Mouse (Mus musculus): ENCODE results near the gene Ttc23. TPM values are rescaled to one million over a fixed set of nuclear protein-coding genes. Genes with fewer than 3 reads are reported as not detected.

Ttc23 gene
- polyA plus RNA-seq (2012; rRNA removed): 2.2 and 2.8 TPM in 2 replicates

GRCm38 (mm10) chr7:67647277-67647676 is at the start of gene Ttc23:
TSS of gene Ttc23 (plus strand) at chr7:67647410.
- Histone ChIP-seq H3K27me3 (ENCODE audit: control insufficient read depth, insufficient read depth, low read length) (no peaks in the 10 kb centered on the region), H3K27ac (ENCODE audit: insufficient read depth, low read depth, low read length) (peak within 1 kb of the TSS; percentile 67), H3K4me3 (ENCODE audit: low read depth, low read length) (peak within 1 kb of the TSS; percentile 15; the same call in 1 of the 2 replicates), H3K36me3 (ENCODE audit: control insufficient read depth, insufficient read depth, low read length) (no peaks in the 10 kb centered on the region), H3K4me1 (ENCODE audit: control insufficient read depth, insufficient read depth, insufficient read length, low read length) (no peaks in the 10 kb centered on the region)
- WGBS: 10% methylated on average over 5 of the region's 5 CpGs
- TF ChIP-seq CTCF (IDR thresholded peaks at IDR 0.05; ENCODE audit: extremely low read depth, insufficient read length, insufficient replicate concordance, low read depth, low read length) (no peak), POLR2A (IDR thresholded peaks at IDR 0.05; ENCODE audit: low read depth, low read length) (no peak)

- Histone ChIP-seq H3K4me3 (ENCODE audit: low read depth, low read length) (no peak overlapping the region), H3K27ac (ENCODE audit: insufficient read depth, low read depth, low read length) (no peak overlapping the region), H3K27me3 (ENCODE audit: control insufficient read depth, insufficient read depth, low read length) (no peaks in the 10 kb centered on the region), H3K36me3 (ENCODE audit: control insufficient read depth, insufficient read depth, low read length) (no peaks in the 10 kb centered on the region), H3K4me1 (ENCODE audit: control insufficient read depth, insufficient read depth, insufficient read length, low read length) (no peaks in the 10 kb centered on the region)
- TF ChIP-seq CTCF (IDR thresholded peaks at IDR 0.05; ENCODE audit: extremely low read depth, insufficient read length, insufficient replicate concordance, low read depth, low read length) (no peak), POLR2A (IDR thresholded peaks at IDR 0.05; ENCODE audit: low read depth, low read length) (no peak)
- WGBS: 86% methylated on average over 3 of the region's 3 CpGs
These were observed 49.2 kb upstream of the Ttc23 start for GRCm38 (mm10) chr7:67598050-67598449.

- H3K4me3 ChIP-seq (ENCODE audit: low read depth, low read length): no peak overlapping the region
- TF ChIP-seq POLR2A (IDR thresholded peaks at IDR 0.05; ENCODE audit: low read depth, low read length) (no peak), CTCF (IDR thresholded peaks at IDR 0.05; ENCODE audit: extremely low read depth, insufficient read length, insufficient replicate concordance, low read depth, low read length) (no peak)
- 89% methylated on average over 6 of the region's 6 CpGs for WGBS
- no peaks in the 10 kb centered on the region for H3K27me3 ChIP-seq (ENCODE audit: control insufficient read depth, insufficient read depth, low read length)
- no peaks in the 10 kb centered on the region for H3K36me3 ChIP-seq (ENCODE audit: control insufficient read depth, insufficient read depth, low read length)
- no peaks in the 10 kb centered on the region for H3K4me1 ChIP-seq (ENCODE audit: control insufficient read depth, insufficient read depth, insufficient read length, low read length)
- no peak overlapping the region for H3K27ac ChIP-seq (ENCODE audit: insufficient read depth, low read depth, low read length)
These were observed 42.1 kb upstream of the Ttc23 start for GRCm38 (mm10) chr7:67605114-67605513.

GRCm38 (mm10) chr7:67606250-67606649 is 41.0 kb upstream of the Ttc23 start:
- Histone ChIP-seq H3K27me3 (ENCODE audit: control insufficient read depth, insufficient read depth, low read length) (no peaks in the 10 kb centered on the region), H3K4me1 (ENCODE audit: control insufficient read depth, insufficient read depth, insufficient read length, low read length) (no peaks in the 10 kb centered on the region), H3K4me3 (ENCODE audit: low read depth, low read length) (no peak overlapping the region), H3K27ac (ENCODE audit: insufficient read depth, low read depth, low read length) (no peak overlapping the region), H3K36me3 (ENCODE audit: control insufficient read depth, insufficient read depth, low read length) (no peaks in the 10 kb centered on the region; the same call in 1 of the 2 replicates)
- TF ChIP-seq CTCF (IDR thresholded peaks at IDR 0.05; ENCODE audit: extremely low read depth, insufficient read length, insufficient replicate concordance, low read depth, low read length) (no peak), POLR2A (IDR thresholded peaks at IDR 0.05; ENCODE audit: low read depth, low read length) (no peak)
- 88% methylated on average over 1 of the region's 1 CpGs for WGBS

GRCm38 (mm10) chr7:67607669-67608347 is 39.4 kb upstream of the Ttc23 start:
- Histone ChIP-seq H3K27ac (ENCODE audit: insufficient read depth, low read depth, low read length) (no peak overlapping the region), H3K4me1 (ENCODE audit: control insufficient read depth, insufficient read depth, insufficient read length, low read length) (no peaks in the 10 kb centered on the region), H3K4me3 (ENCODE audit: low read depth, low read length) (no peak overlapping the region), H3K27me3 (ENCODE audit: control insufficient read depth, insufficient read depth, low read length) (no peaks in the 10 kb centered on the region), H3K36me3 (ENCODE audit: control insufficient read depth, insufficient read depth, low read length) (no peaks in the 10 kb centered on the region; the same call in 1 of the 2 replicates)
- WGBS: 75% methylated on average over 5 of the region's 5 CpGs
- TF ChIP-seq CTCF (IDR thresholded peaks at IDR 0.05; ENCODE audit: extremely low read depth, insufficient read length, insufficient replicate concordance, low read depth, low read length): no peak
- no peak for TF ChIP-seq POLR2A (IDR thresholded peaks at IDR 0.05; ENCODE audit: low read depth, low read length)

GRCm38 (mm10) chr7:67608348-67609024 is 38.7 kb upstream of the Ttc23 start:
- H3K4me1 ChIP-seq (ENCODE audit: control insufficient read depth, insufficient read depth, insufficient read length, low read length): no peaks in the 10 kb centered on the region
- WGBS: 50% methylated on average over 4 of the region's 4 CpGs
- H3K27ac ChIP-seq (ENCODE audit: insufficient read depth, low read depth, low read length): no peak overlapping the region
- no peaks in the 10 kb centered on the region; the same call in 1 of the 2 replicates for H3K36me3 ChIP-seq (ENCODE audit: control insufficient read depth, insufficient read depth, low read length)
- no peak overlapping the region for H3K4me3 ChIP-seq (ENCODE audit: low read depth, low read length)
- H3K27me3 ChIP-seq (ENCODE audit: control insufficient read depth, insufficient read depth, low read length): no peaks in the 10 kb centered on the region
- no peak for TF ChIP-seq CTCF (IDR thresholded peaks at IDR 0.05; ENCODE audit: extremely low read depth, insufficient read length, insufficient replicate concordance, low read depth, low read length)

GRCm38 (mm10) chr7:67613795-67614463 is 33.3 kb upstream of the Ttc23 start:
- H3K27me3 ChIP-seq (ENCODE audit: control insufficient read depth, insufficient read depth, low read length): no peaks in the 10 kb centered on the region
- no peaks in the 10 kb centered on the region for H3K4me1 ChIP-seq (ENCODE audit: control insufficient read depth, insufficient read depth, insufficient read length, low read length)
- no peak overlapping the region for H3K27ac ChIP-seq (ENCODE audit: insufficient read depth, low read depth, low read length)
- TF ChIP-seq CTCF (IDR thresholded peaks at IDR 0.05; ENCODE audit: extremely low read depth, insufficient read length, insufficient replicate concordance, low read depth, low read length): no peak
- no peak overlapping the region for H3K4me3 ChIP-seq (ENCODE audit: low read depth, low read length)
- 80% methylated on average over 10 of the region's 10 CpGs for WGBS
- H3K36me3 ChIP-seq (ENCODE audit: control insufficient read depth, insufficient read depth, low read length): peaks cover 2% of the 10 kb centered on the region
